Mouse (Mus musculus) stomach, embryonic 14.5 days (tissue): ENCODE measurements around the gene Gm45208. TPM values are rescaled to one million over a fixed set of nuclear protein-coding genes. Genes with fewer than 3 reads are reported as not detected.

ENCODE experiments used
- polyA plus RNA-seq: library from polyadenylated mRNA; unstranded; fragments of >200 nt; fragmentation: Nextera tagmentation; extraction: Ambion mirVana; gene quantifications from 2 replicates; pipeline ENCODE4 v1.2.1, GENCODE M21; 2014

The Gm45208 gene
- polyA plus RNA-seq, 1 experiment from 2014 or later, result 0.54 TPM

Other genes with a start within 250 kb of the Gm45208 start
- 0.07 TPM in 1 of 2 replicates, not detected in the other for gene Foxp3, start 148.6 kb upstream of the Gm45208 start, polyA plus RNA-seq
- gene Ppp1r3f, start 148.0 kb upstream of the Gm45208 start, polyA plus RNA-seq, result 1.9 TPM in 2 replicates
- gene Ccdc22, start 116.7 kb upstream of the Gm45208 start, polyA plus RNA-seq, result 26.2 and 29.4 TPM in 2 replicates
- 0.13 TPM in 1 of 2 replicates, not detected in the other for gene Cacna1f, start 115.2 kb upstream of the Gm45208 start, polyA plus RNA-seq
- 5.2 and 7.4 TPM in 2 replicates for gene Syp, start 83.8 kb upstream of the Gm45208 start, polyA plus RNA-seq
- gene Prickle3, start 65.0 kb upstream of the Gm45208 start, polyA plus RNA-seq, result 11.1 and 12.0 TPM in 2 replicates
- gene Plp2, start 50.9 kb upstream of the Gm45208 start, polyA plus RNA-seq, result 299 and 310 TPM in 2 replicates
- gene Magix, start 41.0 kb upstream of the Gm45208 start, polyA plus RNA-seq, result 0.71 and 0.80 TPM in 2 replicates
- 39.0 and 42.0 TPM in 2 replicates for gene Gpkow, start 25.1 kb upstream of the Gm45208 start, polyA plus RNA-seq
- gene Wdr45, start 7.9 kb upstream of the Gm45208 start, polyA plus RNA-seq, result 26.7 and 28.8 TPM in 2 replicates
- 91.5 and 95.7 TPM in 2 replicates for gene Praf2, start 6.2 kb downstream of the Gm45208 start, polyA plus RNA-seq
- 18.5 and 24.6 TPM in 2 replicates for gene Ccdc120, start 28.7 kb downstream of the Gm45208 start, polyA plus RNA-seq
- 20.9 and 22.3 TPM in 2 replicates for gene Tfe3, start 40.3 kb downstream of the Gm45208 start, polyA plus RNA-seq
- 35.7 and 41.8 TPM in 2 replicates for gene Gripap1, start 67.5 kb downstream of the Gm45208 start, polyA plus RNA-seq
- 2.8 and 2.9 TPM in 2 replicates for gene Kcnd1, start 100.0 kb downstream of the Gm45208 start, polyA plus RNA-seq
- 28.5 and 33.6 TPM in 2 replicates for gene Otud5, start 119.1 kb downstream of the Gm45208 start, polyA plus RNA-seq
- 8.0 and 10.8 TPM in 2 replicates for gene Pim2, start 156.0 kb downstream of the Gm45208 start, polyA plus RNA-seq
- gene Slc35a2, start 161.8 kb downstream of the Gm45208 start, polyA plus RNA-seq, result 16.8 and 17.4 TPM in 2 replicates
- gene Pqbp1, start 177.0 kb downstream of the Gm45208 start, polyA plus RNA-seq, result 102 and 104 TPM in 2 replicates
- 159 and 172 TPM in 2 replicates for gene Timm17b, start 177.1 kb downstream of the Gm45208 start, polyA plus RNA-seq
- gene Gm10491, start 185.6 kb downstream of the Gm45208 start, polyA plus RNA-seq, result not detected in 2 replicates
- gene Gm10490, start 187.3 kb downstream of the Gm45208 start, polyA plus RNA-seq, result not detected in 2 replicates
- gene Pcsk1n, start 197.6 kb downstream of the Gm45208 start, polyA plus RNA-seq, result 9.0 and 9.5 TPM in 2 replicates
- not detected in 2 replicates for gene Eras, start 206.4 kb downstream of the Gm45208 start, polyA plus RNA-seq
- gene Hdac6, start 225.6 kb downstream of the Gm45208 start, polyA plus RNA-seq, result 26.2 and 27.8 TPM in 2 replicates